Mouse (Mus musculus) ES-Bruce4 (cell line): ENCODE measurements around the gene Cfap20.

ENCODE experiments used
- CTCF ChIP-seq: IDR thresholded peaks from one replicate; pipeline ENCODE4 v1.8.1; 2011; ENCODE audit warnings: low read depth, low read length
- EP300 ChIP-seq: IDR thresholded peaks from 2 replicates; pipeline ENCODE4 v1.6.1; 2011; ENCODE audit warnings: low read depth, low read length; ENCODE audit not compliant: insufficient read depth

GRCm38 (mm10) chr8:95445042-95445441 is 10.4 kb upstream of the Cfap20 start:
- TF ChIP-seq EP300 (no peak), CTCF (no peak)
